Mouse (Mus musculus): ENCODE results near the gene Dnajc9. TPM values are rescaled to one million over a fixed set of nuclear protein-coding genes. Genes with fewer than 3 reads are reported as not detected.
A peak's percentile ranks its signal among the peaks of the same experiment; 100 is the strongest.

Gene Dnajc9
- 80.8 TPM for polyA plus RNA-seq (2012; fragmentation: generic; extraction: Trizol)
- long read RNA-seq, experiment 1, transcript Dnajc9-201 (5 exons, 1,631 nt) = major isoform, 95 of 110 reads
- long read RNA-seq, experiment 1, partial matches to known transcripts = 0 of 110 reads
- long read RNA-seq, experiment 1, other reads (novel, unspliced or antisense) = 11 of 110 reads
- long read RNA-seq, experiment 2, transcript Dnajc9-203 (3 exons, 781 nt) = minor isoform, 8 of 235 reads
- long read RNA-seq, experiment 2, transcript Dnajc9-201 (5 exons, 1,631 nt) = major isoform, 197 of 235 reads
- long read RNA-seq, experiment 2, transcript Dnajc9-204 (3 exons, 1,164 nt) = minor isoform, 5 of 235 reads
- long read RNA-seq, experiment 2, partial matches to known transcripts = 8 of 235 reads
- long read RNA-seq, experiment 2, other reads (novel, unspliced or antisense) = 17 of 235 reads

- peaks cover 70% of the 10 kb centered on the region for H3K79me2 ChIP-seq (ENCODE audit: control insufficient read depth, insufficient read depth)
- H3K79me3 ChIP-seq (ENCODE audit: low read depth) = peaks cover 41% of the 10 kb centered on the region
- H3ac ChIP-seq (ENCODE audit: control insufficient read depth, insufficient read length, low read depth) = peak within 1 kb of the TSS; percentile 95
- H3K4me3 ChIP-seq (ENCODE audit: insufficient read depth, poor library complexity, severe bottlenecking) = peak within 1 kb of the TSS; percentile 71
- no peaks in the 10 kb centered on the region for H3K27me3 ChIP-seq (ENCODE audit: control insufficient read depth, insufficient read depth, insufficient read length)
- H3K36me3 ChIP-seq (ENCODE audit: control insufficient read depth, insufficient read depth) = peaks cover 64% of the 10 kb centered on the region
- peak; percentile 23 for TF ChIP-seq MAX (IDR thresholded peaks at IDR 0.05)
- TF ChIP-seq CEBPB (IDR thresholded peaks at IDR 0.05; ENCODE audit: low read depth) = no peak
Measured at GRCm38 (mm10) chr14:20388441-20389129, at the start of gene Dnajc9. Gene Dnajc9, minus strand, starts transcription at chr14:20388910.

- H3K79me3 ChIP-seq (ENCODE audit: low read depth) = no peaks in the 10 kb centered on the region
- H3K27me3 ChIP-seq (ENCODE audit: control insufficient read depth, insufficient read depth, insufficient read length) = no peaks in the 10 kb centered on the region
- H3ac ChIP-seq (ENCODE audit: control insufficient read depth, insufficient read length, low read depth) = no peak overlapping the region
- TF ChIP-seq USF1 (IDR thresholded peaks at IDR 0.05; ENCODE audit: low read depth) = no peak
- no peak for TF ChIP-seq MYOG (IDR thresholded peaks at IDR 0.05; ENCODE audit: control insufficient read depth, extremely low read depth, insufficient read length)
- TF ChIP-seq MAX (IDR thresholded peaks at IDR 0.05) = no peak
- no peak for TF ChIP-seq CEBPB (IDR thresholded peaks at IDR 0.05; ENCODE audit: low read depth)
- TF ChIP-seq FOSL1 (IDR thresholded peaks at IDR 0.05; ENCODE audit: insufficient read depth, low read length, poor library complexity, severe bottlenecking) = no peak
- no peak for TF ChIP-seq MYOD1 (IDR thresholded peaks at IDR 0.05; ENCODE audit: control insufficient read depth, insufficient read length, low read depth)
- TF ChIP-seq CTCF (IDR thresholded peaks at IDR 0.05; ENCODE audit: control insufficient read depth, insufficient read depth, insufficient read length) = no peak
- no peaks in the 10 kb centered on the region for H3K79me2 ChIP-seq (ENCODE audit: control insufficient read depth, insufficient read depth)
- H3K36me3 ChIP-seq (ENCODE audit: control insufficient read depth, insufficient read depth) = no peaks in the 10 kb centered on the region
- no peak overlapping the region for H3K4me3 ChIP-seq (ENCODE audit: insufficient read depth, poor library complexity, severe bottlenecking)
Measured at GRCm38 (mm10) chr14:20436976-20437375, 48.3 kb upstream of the Dnajc9 start.

- Histone ChIP-seq H3K27me3 (ENCODE audit: control insufficient read depth, insufficient read depth, insufficient read length) (no peaks in the 10 kb centered on the region), H3K79me3 (ENCODE audit: low read depth) (no peaks in the 10 kb centered on the region), H3ac (ENCODE audit: control insufficient read depth, insufficient read length, low read depth) (no peak overlapping the region), H3K79me2 (ENCODE audit: control insufficient read depth, insufficient read depth) (no peaks in the 10 kb centered on the region), H3K36me3 (ENCODE audit: control insufficient read depth, insufficient read depth) (no peaks in the 10 kb centered on the region), H3K4me3 (ENCODE audit: insufficient read depth, poor library complexity, severe bottlenecking) (no peak overlapping the region)
- TF ChIP-seq MYOG (IDR thresholded peaks at IDR 0.05; ENCODE audit: control insufficient read depth, extremely low read depth, insufficient read length) = no peak
- no peak for TF ChIP-seq MAX (IDR thresholded peaks at IDR 0.05)
- no peak for TF ChIP-seq FOSL1 (IDR thresholded peaks at IDR 0.05; ENCODE audit: insufficient read depth, low read length, poor library complexity, severe bottlenecking)
- TF ChIP-seq CTCF (IDR thresholded peaks at IDR 0.05; ENCODE audit: control insufficient read depth, insufficient read depth, insufficient read length) = no peak
- TF ChIP-seq MYOD1 (IDR thresholded peaks at IDR 0.05; ENCODE audit: control insufficient read depth, insufficient read length, low read depth) = no peak
- no peak for TF ChIP-seq CEBPB (IDR thresholded peaks at IDR 0.05; ENCODE audit: low read depth)
- TF ChIP-seq USF1 (IDR thresholded peaks at IDR 0.05; ENCODE audit: low read depth) = no peak
Measured at GRCm38 (mm10) chr14:20432420-20432819, 43.7 kb upstream of the Dnajc9 start.

GRCm38 (mm10) chr14:20431726-20432125 lies 43.0 kb upstream of the Dnajc9 start:
- H3K36me3 ChIP-seq (ENCODE audit: control insufficient read depth, insufficient read depth) = no peaks in the 10 kb centered on the region
- no peaks in the 10 kb centered on the region for H3K79me3 ChIP-seq (ENCODE audit: low read depth)
- H3K79me2 ChIP-seq (ENCODE audit: control insufficient read depth, insufficient read depth) = no peaks in the 10 kb centered on the region
- no peak overlapping the region for H3ac ChIP-seq (ENCODE audit: control insufficient read depth, insufficient read length, low read depth)
- no peak overlapping the region for H3K4me3 ChIP-seq (ENCODE audit: insufficient read depth, poor library complexity, severe bottlenecking)
- no peaks in the 10 kb centered on the region for H3K27me3 ChIP-seq (ENCODE audit: control insufficient read depth, insufficient read depth, insufficient read length)
- TF ChIP-seq USF1 (IDR thresholded peaks at IDR 0.05; ENCODE audit: low read depth) (no peak), MAX (IDR thresholded peaks at IDR 0.05) (no peak), MYOD1 (IDR thresholded peaks at IDR 0.05; ENCODE audit: control insufficient read depth, insufficient read length, low read depth) (no peak), CTCF (IDR thresholded peaks at IDR 0.05; ENCODE audit: control insufficient read depth, insufficient read depth, insufficient read length) (no peak), CEBPB (IDR thresholded peaks at IDR 0.05; ENCODE audit: low read depth) (no peak), FOSL1 (IDR thresholded peaks at IDR 0.05; ENCODE audit: insufficient read depth, low read length, poor library complexity, severe bottlenecking) (no peak), MYOG (IDR thresholded peaks at IDR 0.05; ENCODE audit: control insufficient read depth, extremely low read depth, insufficient read length) (no peak)

GRCm38 (mm10) chr14:20429833-20430232 lies 41.1 kb upstream of the Dnajc9 start:
- TF ChIP-seq MYOD1 (IDR thresholded peaks at IDR 0.05; ENCODE audit: control insufficient read depth, insufficient read length, low read depth) = no peak
- no peak for TF ChIP-seq CEBPB (IDR thresholded peaks at IDR 0.05; ENCODE audit: low read depth)
- TF ChIP-seq CTCF (IDR thresholded peaks at IDR 0.05; ENCODE audit: control insufficient read depth, insufficient read depth, insufficient read length) = no peak
- no peak for TF ChIP-seq FOSL1 (IDR thresholded peaks at IDR 0.05; ENCODE audit: insufficient read depth, low read length, poor library complexity, severe bottlenecking)
- TF ChIP-seq MAX (IDR thresholded peaks at IDR 0.05) = no peak
- H3K79me2 ChIP-seq (ENCODE audit: control insufficient read depth, insufficient read depth) = no peaks in the 10 kb centered on the region
- H3K36me3 ChIP-seq (ENCODE audit: control insufficient read depth, insufficient read depth) = no peaks in the 10 kb centered on the region
- no peak overlapping the region for H3ac ChIP-seq (ENCODE audit: control insufficient read depth, insufficient read length, low read depth)
- no peak overlapping the region for H3K4me3 ChIP-seq (ENCODE audit: insufficient read depth, poor library complexity, severe bottlenecking)
- no peaks in the 10 kb centered on the region for H3K79me3 ChIP-seq (ENCODE audit: low read depth)
- no peaks in the 10 kb centered on the region for H3K27me3 ChIP-seq (ENCODE audit: control insufficient read depth, insufficient read depth, insufficient read length)
